Mouse (Mus musculus): ENCODE results near the gene Por. TPM values are rescaled to one million over a fixed set of nuclear protein-coding genes. Genes with fewer than 3 reads are reported as not detected.
A peak's percentile ranks its signal among the peaks of the same experiment; 100 is the strongest.

Gene Por
- total and polyA plus RNA-seq, 3 experiments: 63.0 to 93.6 (median 77.4) TPM

GRCm38 (mm10) chr5:135731322-135731721, 61.5 kb downstream of the Por start:
- Histone ChIP-seq H3K36me3 (ENCODE audit: control insufficient read depth, insufficient read depth, low read length) (no peaks in the 10 kb centered on the region), H3K4me1 (ENCODE audit: control insufficient read depth, insufficient read depth, low read length) (peaks cover 6% of the 10 kb centered on the region), H3K27me3 (ENCODE audit: control insufficient read depth, insufficient read depth, low read length) (no peaks in the 10 kb centered on the region), H3K9ac (ENCODE audit: low read depth, low read length) (no peak overlapping the region), H3K79me2 (replicated peaks; ENCODE audit: control insufficient read depth, insufficient read depth, low read length) (no peaks in the 10 kb centered on the region), H3K27ac (no peak overlapping the region), H3K4me3 (no peak overlapping the region)
- DNase-seq: no peak
- WGBS: 95% methylated on average over 16 of the region's 16 CpGs
- intact Hi-C loops (cut with DNase I): no loop called here
- no peak for TF ChIP-seq CTCF (IDR thresholded peaks at IDR 0.05)
- TF ChIP-seq EP300 (IDR thresholded peaks at IDR 0.05; ENCODE audit: insufficient read depth, low read depth, low read length): no peak
- no peak for TF ChIP-seq POLR2A (IDR thresholded peaks at IDR 0.05; ENCODE audit: insufficient read depth, low read depth, low read length)

- 75% methylated on average over 4 of the region's 4 CpGs for WGBS
- Histone ChIP-seq H3K9ac (ENCODE audit: low read depth, low read length) (no peak overlapping the region), H3K79me2 (replicated peaks; ENCODE audit: control insufficient read depth, insufficient read depth, low read length) (no peaks in the 10 kb centered on the region), H3K4me1 (ENCODE audit: control insufficient read depth, insufficient read depth, low read length) (no peaks in the 10 kb centered on the region), H3K4me3 (no peak overlapping the region), H3K27ac (no peak overlapping the region), H3K27me3 (ENCODE audit: control insufficient read depth, insufficient read depth, low read length) (no peaks in the 10 kb centered on the region), H3K36me3 (ENCODE audit: control insufficient read depth, insufficient read depth, low read length) (no peaks in the 10 kb centered on the region)
- intact Hi-C loops (cut with DNase I): no loop called here
- DNase-seq: no peak
- TF ChIP-seq CTCF (IDR thresholded peaks at IDR 0.05): no peak
- TF ChIP-seq POLR2A (IDR thresholded peaks at IDR 0.05; ENCODE audit: insufficient read depth, low read depth, low read length): no peak
Observed at GRCm38 (mm10) chr5:135733071-135733470, 63.2 kb downstream of the Por start.

DNA sequence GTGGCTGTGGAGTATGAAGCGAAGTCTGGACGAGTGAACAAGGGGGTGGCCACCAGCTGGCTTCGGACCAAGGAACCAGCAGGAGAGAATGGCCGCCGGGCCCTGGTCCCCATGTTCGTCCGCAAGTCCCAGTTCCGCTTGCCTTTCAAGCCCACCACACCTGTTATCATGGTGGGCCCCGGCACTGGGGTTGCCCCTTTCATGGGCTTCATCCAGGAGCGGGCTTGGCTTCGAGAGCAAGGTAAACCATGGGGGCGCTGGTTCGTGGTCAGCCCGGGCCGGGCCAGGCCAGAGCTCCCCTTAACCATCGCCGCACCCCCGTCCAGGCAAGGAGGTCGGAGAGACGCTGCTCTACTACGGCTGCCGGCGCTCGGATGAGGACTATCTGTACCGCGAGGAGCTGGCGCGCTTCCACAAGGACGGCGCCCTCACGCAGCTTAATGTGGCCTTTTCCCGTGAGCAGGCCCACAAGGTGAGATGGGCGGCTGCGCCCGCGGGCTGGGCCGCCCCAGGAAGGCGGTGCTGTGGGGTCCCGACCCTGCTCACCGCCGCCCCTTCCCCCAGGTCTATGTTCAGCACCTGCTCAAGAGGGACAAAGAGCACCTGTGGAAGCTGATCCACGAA, 64.3 kb downstream of the Por start:
- no peak overlapping the region for H3K9ac ChIP-seq (ENCODE audit: low read depth, low read length)
- no peak for DNase-seq
- no peak overlapping the region for H3K4me3 ChIP-seq
- no peaks in the 10 kb centered on the region for H3K79me2 ChIP-seq (replicated peaks; ENCODE audit: control insufficient read depth, insufficient read depth, low read length)
- intact Hi-C loops (cut with DNase I): no loop called here
- H3K36me3 ChIP-seq (ENCODE audit: control insufficient read depth, insufficient read depth, low read length): no peaks in the 10 kb centered on the region
- H3K27ac ChIP-seq: no peak overlapping the region
- TF ChIP-seq POLR2A (IDR thresholded peaks at IDR 0.05; ENCODE audit: insufficient read depth, low read depth, low read length): no peak
- no peak for TF ChIP-seq CTCF (IDR thresholded peaks at IDR 0.05)
- TF ChIP-seq EP300 (IDR thresholded peaks at IDR 0.05; ENCODE audit: insufficient read depth, low read depth, low read length): no peak
- no peaks in the 10 kb centered on the region for H3K4me1 ChIP-seq (ENCODE audit: control insufficient read depth, insufficient read depth, low read length)
- 90% methylated on average over 42 of the region's 42 CpGs for WGBS
- no peaks in the 10 kb centered on the region for H3K27me3 ChIP-seq (ENCODE audit: control insufficient read depth, insufficient read depth, low read length)

GRCm38 (mm10) chr5:135735741-135736140, 65.9 kb downstream of the Por start:
- WGBS: 76% methylated on average over 13 of the region's 13 CpGs
- H3K9ac ChIP-seq (ENCODE audit: low read depth, low read length): no peak overlapping the region
- no peaks in the 10 kb centered on the region for H3K27me3 ChIP-seq (ENCODE audit: control insufficient read depth, insufficient read depth, low read length)
- no peak for DNase-seq
- no peaks in the 10 kb centered on the region for H3K79me2 ChIP-seq (replicated peaks; ENCODE audit: control insufficient read depth, insufficient read depth, low read length)
- intact Hi-C loops (cut with DNase I): no loop called here
- no peak overlapping the region for H3K27ac ChIP-seq
- no peaks in the 10 kb centered on the region for H3K36me3 ChIP-seq (ENCODE audit: control insufficient read depth, insufficient read depth, low read length)
- no peak overlapping the region for H3K4me3 ChIP-seq
- TF ChIP-seq CTCF (IDR thresholded peaks at IDR 0.05) (no peak), EP300 (IDR thresholded peaks at IDR 0.05; ENCODE audit: insufficient read depth, low read depth, low read length) (no peak), POLR2A (IDR thresholded peaks at IDR 0.05; ENCODE audit: insufficient read depth, low read depth, low read length) (no peak)
- H3K4me1 ChIP-seq (ENCODE audit: control insufficient read depth, insufficient read depth, low read length): no peaks in the 10 kb centered on the region

DNA sequence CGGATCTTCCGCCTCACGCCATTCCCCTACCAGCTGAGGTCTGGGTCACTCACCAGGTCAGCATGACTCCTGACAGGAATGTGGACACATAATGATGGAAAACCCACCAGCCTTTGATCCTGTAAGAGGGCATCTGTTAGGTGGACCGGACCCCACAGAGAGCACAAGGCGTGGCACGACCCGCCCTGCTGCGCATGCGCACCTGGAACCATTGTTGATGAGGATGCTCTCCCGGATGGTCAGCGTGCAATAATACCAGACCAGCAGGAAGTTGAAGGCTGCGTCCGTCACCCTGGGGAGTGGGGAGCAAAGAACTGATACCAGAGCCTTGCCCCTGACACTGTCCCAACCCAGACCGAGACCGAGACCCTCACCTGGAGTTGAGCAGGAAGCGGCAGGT, 66.7 kb downstream of the Por start:
- no peak for DNase-seq
- Histone ChIP-seq H3K27me3 (ENCODE audit: control insufficient read depth, insufficient read depth, low read length) (no peaks in the 10 kb centered on the region), H3K9ac (ENCODE audit: low read depth, low read length) (no peak overlapping the region), H3K4me1 (ENCODE audit: control insufficient read depth, insufficient read depth, low read length) (no peaks in the 10 kb centered on the region), H3K4me3 (no peak overlapping the region), H3K27ac (no peak overlapping the region), H3K79me2 (replicated peaks; ENCODE audit: control insufficient read depth, insufficient read depth, low read length) (no peaks in the 10 kb centered on the region), H3K36me3 (ENCODE audit: control insufficient read depth, insufficient read depth, low read length) (no peaks in the 10 kb centered on the region)
- intact Hi-C loops (cut with DNase I): no loop called here
- TF ChIP-seq EP300 (IDR thresholded peaks at IDR 0.05; ENCODE audit: insufficient read depth, low read depth, low read length) (no peak), CTCF (IDR thresholded peaks at IDR 0.05) (no peak), POLR2A (IDR thresholded peaks at IDR 0.05; ENCODE audit: insufficient read depth, low read depth, low read length) (no peak)
- WGBS: 93% methylated on average over 16 of the region's 16 CpGs

GRCm38 (mm10) chr5:135737154-135737553, 67.3 kb downstream of the Por start:
- intact Hi-C loops (cut with DNase I): no loop called here
- Histone ChIP-seq H3K9ac (ENCODE audit: low read depth, low read length) (no peak overlapping the region), H3K27me3 (ENCODE audit: control insufficient read depth, insufficient read depth, low read length) (no peaks in the 10 kb centered on the region), H3K4me1 (ENCODE audit: control insufficient read depth, insufficient read depth, low read length) (no peaks in the 10 kb centered on the region), H3K27ac (no peak overlapping the region), H3K79me2 (replicated peaks; ENCODE audit: control insufficient read depth, insufficient read depth, low read length) (no peaks in the 10 kb centered on the region), H3K36me3 (ENCODE audit: control insufficient read depth, insufficient read depth, low read length) (no peaks in the 10 kb centered on the region), H3K4me3 (no peak overlapping the region)
- no peak for DNase-seq
- TF ChIP-seq EP300 (IDR thresholded peaks at IDR 0.05; ENCODE audit: insufficient read depth, low read depth, low read length): no peak
- peak; percentile 65 for TF ChIP-seq CTCF (IDR thresholded peaks at IDR 0.05)
- no peak for TF ChIP-seq POLR2A (IDR thresholded peaks at IDR 0.05; ENCODE audit: insufficient read depth, low read depth, low read length)
- WGBS: 73% methylated on average over 7 of the region's 7 CpGs
